In the genomic region with DNA sequence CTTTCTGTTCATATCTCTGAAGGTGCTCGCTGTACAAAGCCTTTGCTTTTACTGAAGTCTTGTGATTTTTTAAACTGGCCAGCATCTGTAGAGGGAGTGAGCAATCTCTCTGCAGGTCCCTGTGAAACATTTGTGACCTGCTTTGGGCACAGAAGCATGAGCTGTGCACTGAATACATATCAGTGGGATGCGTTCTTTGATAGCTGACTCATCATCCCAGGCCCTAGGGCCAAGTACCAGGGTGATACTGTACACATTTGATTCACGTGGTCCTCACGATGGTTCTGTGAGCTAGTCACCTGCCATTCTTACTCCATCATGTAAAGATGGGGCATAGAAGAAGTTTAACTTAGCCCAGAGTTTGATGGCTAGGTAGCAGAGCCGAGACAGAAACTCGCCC, we compare ENCODE assay signal across 12 mouse cellular contexts. TPM values are rescaled to one million over a fixed set of nuclear protein-coding genes. Genes with fewer than 3 reads are reported as not detected.
DNase-seq lines count a peak whose midpoint lies in the region; ATAC-seq and TF ChIP-seq lines count a peak whose summit lies in the region.
"Had no signal": no experiment of that assay in that cellular context is flagged by ENCODE, and none has a peak within 500 bp of the region (broad histone marks: within the 10 kb centered on the region; RNA-seq: fewer than 3 reads in every experiment).

No protein-coding gene starts in this region.

- POLR2A ChIA-PET in Patski (lab: Charles Lee), result no interaction called here

- no peak for DNase-seq in Patski (ENCODE audit: low read depth, low spot score)
- no peak for DNase-seq in cerebellum, postnatal 36 days
- DNase-seq in layer of hippocampus, adult 9-11 months, result no peak
- DNase-seq in ovary, adult 18-20 months (ENCODE audit: low spot score), result no peak
- DNase-seq: adrenal gland, postnatal 25 days; cerebellum, adult 9-10 months; lung, embryonic 14.5 days; spleen, adult 18-20 months had no signal

- H3K27ac ChIP-seq in hindbrain, embryonic 13.5 days, result peak overlapping the region; percentile 76; the same call in 1 of the 2 replicates
- H3K27ac ChIP-seq in midbrain, embryonic 12.5 days (replicated peaks), result peak overlapping the region; percentile 71; the same call in 1 of the 2 replicates
- H3K27ac ChIP-seq: stomach, embryonic 15.5 days had no signal

- H3K27me3 ChIP-seq in E14TG2a.4 (ENCODE audit: insufficient read depth, low read length) (no peaks in the 10 kb centered on the region), Patski (no peaks in the 10 kb centered on the region)
- H3K27me3 ChIP-seq in hindbrain, embryonic 13.5 days, result no peaks in the 10 kb centered on the region
- H3K27me3 ChIP-seq in midbrain, embryonic 12.5 days, result peaks cover 26% of the 10 kb centered on the region
- H3K27me3 ChIP-seq: stomach, embryonic 15.5 days had no signal

- 0 out of 2 replicates have a peak overlapping the region, but pooled peaks have one; percentile 53 for H3K4me3 ChIP-seq in E14TG2a.4 (replicated peaks; ENCODE audit: low read length)
- no peak overlapping the region for H3K4me3 ChIP-seq in hindbrain, embryonic 13.5 days
- H3K4me3 ChIP-seq in midbrain, embryonic 12.5 days, result no peak overlapping the region
- H3K4me3 ChIP-seq: stomach, embryonic 15.5 days had no signal

- TF ChIP-seq CTCF in E14TG2a.4 (conservative IDR thresholded peaks at IDR 0.05; ENCODE audit: low read length) (no peak), Patski (IDR thresholded peaks at IDR 0.05) (no peak)

- no peak overlapping the region for H3K9ac ChIP-seq in hindbrain, embryonic 13.5 days
- no peak overlapping the region for H3K9ac ChIP-seq in midbrain, embryonic 12.5 days (replicated peaks)
- H3K9ac ChIP-seq: lung, embryonic 14.5 days; stomach, embryonic 15.5 days had no signal

- peaks cover 16% of the 10 kb centered on the region for H3K4me1 ChIP-seq in E14TG2a.4 (replicated peaks; ENCODE audit: low read depth, low read length)
- peaks cover 46% of the 10 kb centered on the region for H3K4me1 ChIP-seq in hindbrain, embryonic 13.5 days (replicated peaks)
- H3K4me1 ChIP-seq in midbrain, embryonic 12.5 days, result peaks cover 46% of the 10 kb centered on the region

- H3K9me3 ChIP-seq in E14TG2a.4 (ENCODE audit: low read length), result no peaks in the 10 kb centered on the region
- no peaks in the 10 kb centered on the region for H3K9me3 ChIP-seq in hindbrain, embryonic 13.5 days
- H3K9me3 ChIP-seq in midbrain, embryonic 12.5 days, result no peaks in the 10 kb centered on the region
- H3K9me3 ChIP-seq: stomach, embryonic 15.5 days had no signal

- in situ Hi-C loops in Patski (cut with MboI; ENCODE audit: low pct_unique_long_range_greater_than_20kb), result no loop called here

- H3K4me2 ChIP-seq in hindbrain, embryonic 13.5 days, result no peak overlapping the region
- H3K4me2 ChIP-seq in midbrain, embryonic 12.5 days (replicated peaks), result peak overlapping the region; percentile 43; the same call in 1 of the 2 replicates
- H3K4me2 ChIP-seq: lung, embryonic 14.5 days; stomach, embryonic 15.5 days had no signal

- H3K36me3 ChIP-seq in E14TG2a.4 (ENCODE audit: insufficient read depth, low read length), result no peaks in the 10 kb centered on the region
- H3K36me3 ChIP-seq in hindbrain, embryonic 13.5 days, result no peaks in the 10 kb centered on the region
- no peaks in the 10 kb centered on the region for H3K36me3 ChIP-seq in midbrain, embryonic 12.5 days
- H3K36me3 ChIP-seq: stomach, embryonic 15.5 days had no signal

- WGBS in hindbrain, embryonic 13.5 days, result 72% methylated on average over 6 of the region's 6 CpGs
- WGBS in midbrain, embryonic 12.5 days, result 66% methylated on average over 6 of the region's 6 CpGs

- CTCF ChIA-PET in Patski (lab: Charles Lee), result interaction anchor here (0.7 to 1.3 kb wide), 3 partner anchors 32 to 77 kb away, joined by 3 to 4 read pairs (median 4); no protein-coding TSS in a partner anchor

- peak; percentile 15 for ATAC-seq in Patski
- ATAC-seq in hindbrain, embryonic 13.5 days (ENCODE audit: low FRiP score), result no peak
- no peak for ATAC-seq in midbrain, embryonic 12.5 days (ENCODE audit: low FRiP score, low read depth)

RNA-seq across cellular contexts. Expression of gene Alg14, which starts 57.2 kb away (rescaled TPM):
- 53.5 TPM for polyA plus RNA-seq in Patski (2021)
- polyA plus RNA-seq in hindbrain, embryonic 13.5 days (2015; fragmentation: Nextera tagmentation; extraction: Ambion mirVana), result 34.1 and 39.7 TPM in 2 replicates
- 31.0 and 33.8 TPM in 2 replicates for polyA plus RNA-seq in midbrain, embryonic 12.5 days (2016; fragmentation: Nextera tagmentation; extraction: Ambion mirVana)
